Mouse (Mus musculus) heart, embryonic 12.5 days (tissue): Measurements from ENCODE around the gene Coa4. TPM values are rescaled to one million over a fixed set of nuclear protein-coding genes. Genes with fewer than 3 reads are reported as not detected.
A peak's percentile ranks its signal among the peaks of the same experiment; 100 is the strongest.

Source experiments
- ATAC-seq: fragments of 200-750 bp; cut with Nextera tagmentation; 2 replicates; pipeline ENCODE4 v1.8.0; 2017; ENCODE audit warnings: moderate TSS enrichment, moderate library complexity; ENCODE audit not compliant: insufficient number of reproducible peaks, low FRiP score
- H3K27ac ChIP-seq: fragments of 300-500 bp; sonication (generic); 2 replicates; pipeline ENCODE4 v1.5.1; 2016; ENCODE audit warnings: mild to moderate bottlenecking, moderate library complexity; ENCODE audit not compliant: poor library complexity, severe bottlenecking
- H3K27me3 ChIP-seq: fragments of 300-500 bp; sonication (generic); replicated peaks from 2 replicates; pipeline ENCODE4 v1.6.1; 2016; ENCODE audit warnings: mild to moderate bottlenecking, moderate library complexity
- H3K36me3 ChIP-seq: fragments of 300-500 bp; sonication (generic); 2 replicates; pipeline ENCODE4 v1.6.1; 2016; ENCODE audit warnings: mild to moderate bottlenecking, moderate library complexity
- H3K4me1 ChIP-seq: fragments of 300-500 bp; sonication (generic); replicated peaks from 2 replicates; pipeline ENCODE4 v1.6.1; 2016; ENCODE audit warnings: mild to moderate bottlenecking
- H3K4me2 ChIP-seq: fragments of 300-500 bp; sonication (generic); 2 replicates; pipeline ENCODE4 v1.6.1; 2016; ENCODE audit warnings: mild to moderate bottlenecking, moderate library complexity
- H3K4me3 ChIP-seq: fragments of 300-500 bp; sonication (generic); 2 replicates; pipeline ENCODE4 v1.5.1; 2016; ENCODE audit warnings: mild to moderate bottlenecking
- H3K9ac ChIP-seq: fragments of 300-500 bp; sonication (generic); 2 replicates; pipeline ENCODE4 v1.6.1; 2016; ENCODE audit warnings: mild to moderate bottlenecking, moderate library complexity
- H3K9me3 ChIP-seq: fragments of 300-500 bp; sonication (generic); replicated peaks from 2 replicates; pipeline ENCODE4 v1.6.1; 2016; ENCODE audit warnings: mild to moderate bottlenecking, moderate library complexity
- WGBS: fragments of 180-500 bp; shearing (Covaris S2); methylation state at CpG from one replicate; pipeline ENCODE4 v1.1.7; 2016; 5-methylcytosine and 5-hydroxymethylcytosine counted together
- polyA plus RNA-seq: library from polyadenylated mRNA; unstranded; fragments of >200 nt; fragmentation: Nextera tagmentation; extraction: Ambion mirVana; gene quantifications from 2 replicates; pipeline ENCODE4 v1.2.1, GENCODE M21; 2016

Gene Coa4
- polyA plus RNA-seq, 1 experiment from 2014 or later, result 18.9 TPM

GRCm38 (mm10) chr7:100506494-100506893, 30.4 kb upstream of the Coa4 start:
- Histone ChIP-seq H3K27me3 (0 out of 2 replicates have a peak, but pooled peaks cover 3% of the 10 kb centered on the region), H3K36me3 (no peaks in the 10 kb centered on the region), H3K9me3 (no peaks in the 10 kb centered on the region), H3K4me3 (no peak overlapping the region), H3K9ac (no peak overlapping the region), H3K4me1 (no peaks in the 10 kb centered on the region), H3K27ac (no peak overlapping the region), H3K4me2 (no peak overlapping the region)
- ATAC-seq, result no peak; the same call in 1 of the 2 replicates
- 66% methylated on average over 4 of the region's 4 CpGs for WGBS

GRCm38 (mm10) chr7:100508670-100509069, 28.2 kb upstream of the Coa4 start:
- H3K4me3 ChIP-seq, result no peak overlapping the region
- H3K4me2 ChIP-seq, result no peak overlapping the region
- no peaks in the 10 kb centered on the region for H3K9me3 ChIP-seq
- no peak for ATAC-seq
- H3K27me3 ChIP-seq, result 0 out of 2 replicates have a peak, but pooled peaks cover 7% of the 10 kb centered on the region
- no peak overlapping the region for H3K9ac ChIP-seq
- no peaks in the 10 kb centered on the region for H3K36me3 ChIP-seq
- H3K4me1 ChIP-seq, result no peaks in the 10 kb centered on the region
- WGBS, result 50% methylated on average over 3 of the region's 3 CpGs
- no peak overlapping the region for H3K27ac ChIP-seq

GRCm38 (mm10) chr7:100511602-100512001, 25.3 kb upstream of the Coa4 start:
- H3K4me1 ChIP-seq, result no peaks in the 10 kb centered on the region
- H3K36me3 ChIP-seq, result no peaks in the 10 kb centered on the region
- H3K27me3 ChIP-seq, result 0 out of 2 replicates have a peak, but pooled peaks cover 7% of the 10 kb centered on the region
- H3K9ac ChIP-seq, result no peak overlapping the region
- ATAC-seq, result no peak
- no peak overlapping the region for H3K4me2 ChIP-seq
- H3K9me3 ChIP-seq, result no peaks in the 10 kb centered on the region
- H3K27ac ChIP-seq, result no peak overlapping the region
- 59% methylated on average over 8 of the region's 8 CpGs for WGBS
- H3K4me3 ChIP-seq, result no peak overlapping the region

- no peak within 1 kb of the TSS for H3K9ac ChIP-seq
- ATAC-seq, result no peak
- no peaks in the 10 kb centered on the region for H3K9me3 ChIP-seq
- H3K4me3 ChIP-seq, result no peak within 1 kb of the TSS
- H3K4me2 ChIP-seq, result peak within 1 kb of the TSS; percentile 7; the same call in 1 of the 2 replicates
- no peaks in the 10 kb centered on the region for H3K4me1 ChIP-seq
- H3K36me3 ChIP-seq, result no peaks in the 10 kb centered on the region
- H3K27ac ChIP-seq, result no peak within 1 kb of the TSS
- 55% methylated on average over 11 of the region's 11 CpGs for WGBS
- 0 out of 2 replicates have a peak, but pooled peaks cover 7% of the 10 kb centered on the region for H3K27me3 ChIP-seq
Observed at GRCm38 (mm10) chr7:100514573-100514972, 22.3 kb upstream of the Coa4 start, which contains the start of gene Dnajb13. TSS of gene Dnajb13 (minus strand) at chr7:100514960.

- Histone ChIP-seq H3K9ac (no peak overlapping the region), H3K9me3 (no peaks in the 10 kb centered on the region), H3K4me3 (no peak overlapping the region), H3K36me3 (no peaks in the 10 kb centered on the region), H3K27me3 (no peaks in the 10 kb centered on the region), H3K4me2 (no peak overlapping the region), H3K4me1 (no peaks in the 10 kb centered on the region), H3K27ac (no peak overlapping the region)
- 55% methylated on average over 7 of the region's 7 CpGs for WGBS
- no peak for ATAC-seq
Observed at GRCm38 (mm10) chr7:100520204-100520603, 16.7 kb upstream of the Coa4 start.

GRCm38 (mm10) chr7:100520663-100521285, 16.1 kb upstream of the Coa4 start:
- H3K36me3 ChIP-seq, result no peaks in the 10 kb centered on the region
- H3K27me3 ChIP-seq, result no peaks in the 10 kb centered on the region
- no peak overlapping the region for H3K9ac ChIP-seq
- ATAC-seq, result no peak
- H3K27ac ChIP-seq, result no peak overlapping the region
- no peaks in the 10 kb centered on the region for H3K4me1 ChIP-seq
- peak overlapping the region; percentile 23 for H3K4me2 ChIP-seq
- H3K4me3 ChIP-seq, result no peak overlapping the region
- 21% methylated on average over 10 of the region's 10 CpGs for WGBS
- no peaks in the 10 kb centered on the region for H3K9me3 ChIP-seq

- Histone ChIP-seq H3K27ac (no peak overlapping the region), H3K9ac (no peak overlapping the region), H3K27me3 (no peaks in the 10 kb centered on the region), H3K4me3 (no peak overlapping the region), H3K36me3 (no peaks in the 10 kb centered on the region), H3K9me3 (no peaks in the 10 kb centered on the region), H3K4me2 (no peak overlapping the region), H3K4me1 (no peaks in the 10 kb centered on the region)
- WGBS, result 68% methylated on average over 3 of the region's 3 CpGs
- ATAC-seq, result no peak
Observed at GRCm38 (mm10) chr7:100522222-100522621, 14.6 kb upstream of the Coa4 start.

- no peak overlapping the region for H3K27ac ChIP-seq
- H3K36me3 ChIP-seq, result no peaks in the 10 kb centered on the region
- H3K9ac ChIP-seq, result no peak overlapping the region
- H3K9me3 ChIP-seq, result no peaks in the 10 kb centered on the region
- ATAC-seq, result no peak
- WGBS, result 51% methylated on average over 8 of the region's 8 CpGs
- no peaks in the 10 kb centered on the region for H3K27me3 ChIP-seq
- H3K4me3 ChIP-seq, result no peak overlapping the region
- H3K4me1 ChIP-seq, result no peaks in the 10 kb centered on the region
- no peak overlapping the region for H3K4me2 ChIP-seq
Observed at GRCm38 (mm10) chr7:100524669-100525068, 12.2 kb upstream of the Coa4 start.

- H3K9ac ChIP-seq, result no peak overlapping the region
- no peak overlapping the region for H3K4me3 ChIP-seq
- no peaks in the 10 kb centered on the region for H3K27me3 ChIP-seq
- WGBS, result 82% methylated on average over 5 of the region's 5 CpGs
- H3K4me1 ChIP-seq, result no peaks in the 10 kb centered on the region
- H3K9me3 ChIP-seq, result no peaks in the 10 kb centered on the region
- no peaks in the 10 kb centered on the region for H3K36me3 ChIP-seq
- no peak overlapping the region for H3K27ac ChIP-seq
- ATAC-seq, result no peak
- H3K4me2 ChIP-seq, result no peak overlapping the region
Observed at GRCm38 (mm10) chr7:100530766-100531165, 6.1 kb upstream of the Coa4 start.

- Histone ChIP-seq H3K36me3 (no peaks in the 10 kb centered on the region; the same call in 1 of the 2 replicates), H3K9me3 (no peaks in the 10 kb centered on the region), H3K27me3 (no peaks in the 10 kb centered on the region), H3K9ac (no peak overlapping the region), H3K4me3 (no peak overlapping the region), H3K4me2 (no peak overlapping the region), H3K27ac (no peak overlapping the region), H3K4me1 (peaks cover 9% of the 10 kb centered on the region)
- WGBS, result 69% methylated on average over 2 of the region's 2 CpGs
- ATAC-seq, result no peak
Observed at GRCm38 (mm10) chr7:100533503-100533902, 3.4 kb upstream of the Coa4 start.

GRCm38 (mm10) chr7:100534216-100534615, 2.7 kb upstream of the Coa4 start:
- Histone ChIP-seq H3K4me3 (no peak overlapping the region), H3K4me1 (peaks cover 9% of the 10 kb centered on the region), H3K27me3 (no peaks in the 10 kb centered on the region), H3K36me3 (peaks cover 6% of the 10 kb centered on the region), H3K27ac (no peak overlapping the region), H3K9ac (no peak overlapping the region), H3K4me2 (no peak overlapping the region), H3K9me3 (no peaks in the 10 kb centered on the region)
- ATAC-seq, result no peak
- WGBS, result 75% methylated on average over 3 of the region's 3 CpGs

- Histone ChIP-seq H3K4me1 (peaks cover 9% of the 10 kb centered on the region), H3K9ac (no peak overlapping the region), H3K4me3 (no peak overlapping the region), H3K36me3 (peaks cover 17% of the 10 kb centered on the region), H3K27me3 (no peaks in the 10 kb centered on the region), H3K9me3 (no peaks in the 10 kb centered on the region), H3K4me2 (no peak overlapping the region), H3K27ac (no peak overlapping the region)
- ATAC-seq, result no peak
- 69% methylated on average over 2 of the region's 2 CpGs for WGBS
Observed at GRCm38 (mm10) chr7:100535831-100536230, 1.0 kb upstream of the Coa4 start.
